Mouse (Mus musculus) hindbrain, embryonic 13.5 days (tissue): ENCODE results near the gene Apoa1. TPM values are rescaled to one million over a fixed set of nuclear protein-coding genes. Genes with fewer than 3 reads are reported as not detected.

Experiments used
- ATAC-seq: fragments of 200-750 bp; cut with Nextera tagmentation; 2 replicates; pipeline ENCODE4 v1.8.0; 2017; ENCODE audit warnings: moderate TSS enrichment; ENCODE audit not compliant: low FRiP score
- H3K27ac ChIP-seq: fragments of 300-500 bp; sonication (generic); 2 replicates; pipeline ENCODE4 v1.5.1; 2015; ENCODE audit warnings: inconsistent platforms, mild to moderate bottlenecking, moderate library complexity
- H3K27me3 ChIP-seq: fragments of 300-500 bp; sonication (generic); 2 replicates; pipeline ENCODE4 v1.6.1; 2015; ENCODE audit warnings: mild to moderate bottlenecking, inconsistent platforms
- H3K36me3 ChIP-seq: fragments of 300-500 bp; sonication (generic); 2 replicates; pipeline ENCODE4 v1.6.1; 2015; ENCODE audit warnings: mild to moderate bottlenecking, inconsistent platforms
- H3K4me1 ChIP-seq: fragments of 300-500 bp; sonication (generic); replicated peaks from 2 replicates; pipeline ENCODE4 v1.6.1; 2015; ENCODE audit warnings: inconsistent platforms
- H3K4me2 ChIP-seq: fragments of 300-500 bp; sonication (generic); 2 replicates; pipeline ENCODE4 v1.6.1; 2015; ENCODE audit warnings: inconsistent platforms, mild to moderate bottlenecking, moderate library complexity
- H3K4me3 ChIP-seq: fragments of 300-500 bp; sonication (generic); 2 replicates; pipeline ENCODE4 v1.5.1; 2015; ENCODE audit warnings: mild to moderate bottlenecking, inconsistent platforms
- H3K9ac ChIP-seq: fragments of 300-500 bp; sonication (generic); 2 replicates; pipeline ENCODE4 v1.6.1; 2015; ENCODE audit warnings: mild to moderate bottlenecking, inconsistent platforms
- H3K9me3 ChIP-seq: fragments of 300-500 bp; sonication (generic); 2 replicates; pipeline ENCODE4 v1.6.1; 2016; ENCODE audit warnings: inconsistent platforms
- WGBS: fragments of 180-500 bp; shearing (Covaris S2); methylation state at CpG from one replicate; pipeline ENCODE4 v1.1.7; 2015; 5-methylcytosine and 5-hydroxymethylcytosine counted together
- polyA plus RNA-seq: library from polyadenylated mRNA; unstranded; fragments of >200 nt; fragmentation: Nextera tagmentation; extraction: Ambion mirVana; gene quantifications from 2 replicates; pipeline ENCODE4 v1.2.1, GENCODE M21; 2015

Apoa1 gene
- 3.3 and 3.7 TPM in 2 replicates for polyA plus RNA-seq

GRCm38 (mm10) chr9:46228491-46228890 is at the start of gene Apoa1:
Apoa1 (plus strand) TSS chr9:46228580.
- Histone ChIP-seq H3K36me3 (peaks cover 2% of the 10 kb centered on the region), H3K27me3 (0 out of 2 replicates have a peak, but pooled peaks cover 8% of the 10 kb centered on the region), H3K4me1 (peaks cover 10% of the 10 kb centered on the region; the same call in 1 of the 2 replicates), H3K4me2 (no peak within 1 kb of the TSS), H3K9me3 (no peaks in the 10 kb centered on the region), H3K9ac (no peak within 1 kb of the TSS), H3K4me3 (no peak within 1 kb of the TSS), H3K27ac (no peak within 1 kb of the TSS)
- ATAC-seq, result no peak
- 67% methylated on average over 9 of the region's 9 CpGs for WGBS

GRCm38 (mm10) chr9:46178595-46178994 is 49.8 kb upstream of the Apoa1 start:
- ATAC-seq, result no peak
- Histone ChIP-seq H3K4me1 (no peaks in the 10 kb centered on the region; the same call in 1 of the 2 replicates), H3K9ac (no peak overlapping the region), H3K27ac (no peak overlapping the region), H3K4me3 (no peak overlapping the region), H3K36me3 (peaks cover 12% of the 10 kb centered on the region), H3K9me3 (no peaks in the 10 kb centered on the region), H3K27me3 (no peaks in the 10 kb centered on the region), H3K4me2 (no peak overlapping the region)
- WGBS, result 95% methylated on average over 9 of the region's 9 CpGs

- peaks cover 12% of the 10 kb centered on the region for H3K36me3 ChIP-seq
- WGBS, result 91% methylated on average over 8 of the region's 8 CpGs
Measured at GRCm38 (mm10) chr9:46181297-46181696, 47.1 kb upstream of the Apoa1 start.

GRCm38 (mm10) chr9:46184542-46184941 is 43.8 kb upstream of the Apoa1 start:
- no peak for ATAC-seq
- no peaks in the 10 kb centered on the region for H3K9me3 ChIP-seq
- H3K4me3 ChIP-seq, result no peak overlapping the region
- no peak overlapping the region for H3K9ac ChIP-seq
- peaks cover 2% of the 10 kb centered on the region; the same call in 1 of the 2 replicates for H3K4me1 ChIP-seq
- no peaks in the 10 kb centered on the region; the same call in none of the 2 replicates for H3K36me3 ChIP-seq
- 84% methylated on average over 5 of the region's 5 CpGs for WGBS
- no peak overlapping the region for H3K4me2 ChIP-seq
- H3K27me3 ChIP-seq, result no peaks in the 10 kb centered on the region
- no peak overlapping the region for H3K27ac ChIP-seq

More at GRCm38 (mm10) chr9:46181297-46181696, 47.1 kb upstream of the Apoa1 start:
- Histone ChIP-seq H3K4me2 (no peak overlapping the region), H3K27me3 (no peaks in the 10 kb centered on the region), H3K4me3 (no peak overlapping the region), H3K4me1 (no peaks in the 10 kb centered on the region; the same call in 1 of the 2 replicates), H3K9ac (no peak overlapping the region), H3K9me3 (no peaks in the 10 kb centered on the region), H3K27ac (no peak overlapping the region)
- no peak for ATAC-seq

GRCm38 (mm10) chr9:46185191-46185590 is 43.2 kb upstream of the Apoa1 start:
- Histone ChIP-seq H3K36me3 (no peaks in the 10 kb centered on the region; the same call in 1 of the 2 replicates), H3K27ac (no peak overlapping the region), H3K27me3 (no peaks in the 10 kb centered on the region), H3K4me3 (no peak overlapping the region), H3K9ac (no peak overlapping the region), H3K4me1 (peaks cover 2% of the 10 kb centered on the region; the same call in 1 of the 2 replicates), H3K9me3 (no peaks in the 10 kb centered on the region), H3K4me2 (no peak overlapping the region)
- WGBS, result 52% methylated on average over 2 of the region's 2 CpGs
- ATAC-seq, result no peak

GRCm38 (mm10) chr9:46186387-46186786 is 42.0 kb upstream of the Apoa1 start:
- 85% methylated on average over 1 of the region's 1 CpGs for WGBS
- no peaks in the 10 kb centered on the region; the same call in 1 of the 2 replicates for H3K36me3 ChIP-seq

GRCm38 (mm10) chr9:46188370-46188769 is 40.0 kb upstream of the Apoa1 start:
- H3K4me2 ChIP-seq, result no peak overlapping the region
- WGBS, result 90% methylated on average over 4 of the region's 4 CpGs
- H3K27me3 ChIP-seq, result no peaks in the 10 kb centered on the region
- H3K4me3 ChIP-seq, result no peak overlapping the region
- no peaks in the 10 kb centered on the region for H3K9me3 ChIP-seq
- no peak for ATAC-seq
- H3K36me3 ChIP-seq, result no peaks in the 10 kb centered on the region
- H3K27ac ChIP-seq, result no peak overlapping the region
- H3K4me1 ChIP-seq, result 0 out of 2 replicates have a peak, but pooled peaks cover 2% of the 10 kb centered on the region
- no peak overlapping the region for H3K9ac ChIP-seq

More at GRCm38 (mm10) chr9:46186387-46186786, 42.0 kb upstream of the Apoa1 start:
- Histone ChIP-seq H3K9me3 (no peaks in the 10 kb centered on the region), H3K4me3 (no peak overlapping the region), H3K27ac (no peak overlapping the region), H3K4me2 (no peak overlapping the region), H3K4me1 (0 out of 2 replicates have a peak, but pooled peaks cover 2% of the 10 kb centered on the region), H3K27me3 (no peaks in the 10 kb centered on the region), H3K9ac (no peak overlapping the region)
- no peak for ATAC-seq

- no peaks in the 10 kb centered on the region for H3K36me3 ChIP-seq
- no peaks in the 10 kb centered on the region for H3K9me3 ChIP-seq
- ATAC-seq, result no peak
- H3K9ac ChIP-seq, result no peak overlapping the region
- peak overlapping the region; percentile 52; the same call in 1 of the 2 replicates for H3K27ac ChIP-seq
- no peak overlapping the region for H3K4me3 ChIP-seq
- no peaks in the 10 kb centered on the region for H3K27me3 ChIP-seq
- H3K4me1 ChIP-seq, result 0 out of 2 replicates have a peak, but pooled peaks cover 2% of the 10 kb centered on the region
- no peak overlapping the region for H3K4me2 ChIP-seq
- WGBS, result 67% methylated on average over 5 of the region's 5 CpGs
Measured at GRCm38 (mm10) chr9:46188956-46189355, 39.4 kb upstream of the Apoa1 start.

- Histone ChIP-seq H3K27me3 (no peaks in the 10 kb centered on the region), H3K4me1 (0 out of 2 replicates have a peak, but pooled peaks cover 2% of the 10 kb centered on the region), H3K36me3 (peaks cover 3% of the 10 kb centered on the region; the same call in 1 of the 2 replicates), H3K9ac (no peak overlapping the region), H3K9me3 (no peaks in the 10 kb centered on the region), H3K4me3 (no peak overlapping the region), H3K4me2 (no peak overlapping the region), H3K27ac (0 out of 2 replicates have a peak overlapping the region, but pooled peaks have one; percentile 52)
- WGBS, result 83% methylated on average over 10 of the region's 10 CpGs
- no peak for ATAC-seq
Measured at GRCm38 (mm10) chr9:46189381-46189780, 39.0 kb upstream of the Apoa1 start.

GRCm38 (mm10) chr9:46191234-46191633 is 37.1 kb upstream of the Apoa1 start:
- Histone ChIP-seq H3K27me3 (no peaks in the 10 kb centered on the region), H3K9me3 (no peaks in the 10 kb centered on the region), H3K4me2 (no peak overlapping the region), H3K9ac (no peak overlapping the region), H3K36me3 (peaks cover 22% of the 10 kb centered on the region), H3K27ac (no peak overlapping the region), H3K4me1 (0 out of 2 replicates have a peak, but pooled peaks cover 2% of the 10 kb centered on the region), H3K4me3 (no peak overlapping the region)
- no peak for ATAC-seq
- 75% methylated on average over 8 of the region's 8 CpGs for WGBS

- Histone ChIP-seq H3K4me1 (0 out of 2 replicates have a peak, but pooled peaks cover 2% of the 10 kb centered on the region), H3K9me3 (no peaks in the 10 kb centered on the region), H3K9ac (no peak overlapping the region), H3K36me3 (peaks cover 26% of the 10 kb centered on the region), H3K27me3 (no peaks in the 10 kb centered on the region), H3K4me2 (no peak overlapping the region), H3K27ac (no peak overlapping the region), H3K4me3 (no peak overlapping the region)
- ATAC-seq, result no peak
- WGBS, result 37% methylated on average over 1 of the region's 1 CpGs
Measured at GRCm38 (mm10) chr9:46191644-46192043, 36.7 kb upstream of the Apoa1 start.

- WGBS, result 73% methylated on average over 6 of the region's 6 CpGs
- Histone ChIP-seq H3K4me2 (no peak overlapping the region), H3K9ac (no peak overlapping the region), H3K27me3 (no peaks in the 10 kb centered on the region), H3K4me1 (0 out of 2 replicates have a peak, but pooled peaks cover 2% of the 10 kb centered on the region), H3K4me3 (no peak overlapping the region), H3K9me3 (no peaks in the 10 kb centered on the region), H3K27ac (no peak overlapping the region), H3K36me3 (peaks cover 36% of the 10 kb centered on the region)
- no peak for ATAC-seq
Measured at GRCm38 (mm10) chr9:46192642-46193041, 35.7 kb upstream of the Apoa1 start.

GRCm38 (mm10) chr9:46194809-46195208 is 33.6 kb upstream of the Apoa1 start:
- Histone ChIP-seq H3K9me3 (no peaks in the 10 kb centered on the region), H3K4me2 (no peak overlapping the region), H3K27ac (no peak overlapping the region), H3K27me3 (no peaks in the 10 kb centered on the region), H3K9ac (no peak overlapping the region), H3K4me1 (no peaks in the 10 kb centered on the region), H3K4me3 (no peak overlapping the region), H3K36me3 (peaks cover 57% of the 10 kb centered on the region)
- ATAC-seq, result no peak
- WGBS, result 91% methylated on average over 8 of the region's 9 CpGs
